Mouse (Mus musculus) cerebellum, adult 8-10 months (tissue): ENCODE measurements around the gene Patj.
"Not testable (repeated sequence)": the region's sequence is repeated elsewhere in the genome, so short reads cannot be mapped to it uniquely, and the experiment has no call there.

Experiments used
- DNase-seq: peaks from one replicate; pipeline ENCODE4 v3.0.0; 2022

The Patj gene

DNA sequence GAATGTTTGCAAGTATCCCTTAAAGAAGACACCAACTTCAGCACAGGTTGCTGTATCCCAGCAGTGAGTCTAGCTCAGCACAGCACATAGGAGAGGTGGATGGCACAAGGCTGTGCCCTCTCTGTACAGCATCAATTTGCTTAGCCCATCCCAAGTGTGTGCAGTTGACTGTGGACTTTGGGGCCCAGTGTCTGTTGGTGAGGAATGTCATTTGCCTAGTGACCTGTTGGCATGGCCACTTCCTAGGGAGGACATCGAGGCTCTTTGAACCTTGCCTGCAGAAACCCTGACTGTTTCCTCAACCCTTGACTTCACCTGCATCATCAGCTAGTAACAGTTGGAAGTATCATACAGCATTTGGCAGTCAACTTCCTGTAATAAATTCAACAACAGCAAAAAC, 270.9 kb downstream of the Patj start:
- no peak for DNase-seq

DNA sequence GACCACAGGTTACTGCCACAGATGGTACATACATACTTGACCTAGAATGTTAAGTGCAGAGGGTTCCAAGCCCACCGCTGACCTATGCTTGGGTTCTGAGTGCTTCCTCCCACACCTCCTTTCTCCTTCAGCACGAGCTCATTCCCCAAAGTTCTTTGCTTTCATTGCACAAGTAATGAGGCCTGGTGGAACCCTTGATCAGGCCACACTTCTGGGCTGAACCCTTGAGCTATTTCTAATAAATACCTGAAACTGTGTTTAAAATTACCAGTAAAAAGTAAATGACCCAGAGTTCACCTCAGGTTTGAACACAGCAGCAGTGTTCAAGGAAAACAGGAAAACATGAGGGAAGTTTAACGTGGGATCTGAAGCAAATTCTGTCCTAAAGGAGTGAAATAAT, 271.4 kb downstream of the Patj start:
- no peak for DNase-seq

DNA sequence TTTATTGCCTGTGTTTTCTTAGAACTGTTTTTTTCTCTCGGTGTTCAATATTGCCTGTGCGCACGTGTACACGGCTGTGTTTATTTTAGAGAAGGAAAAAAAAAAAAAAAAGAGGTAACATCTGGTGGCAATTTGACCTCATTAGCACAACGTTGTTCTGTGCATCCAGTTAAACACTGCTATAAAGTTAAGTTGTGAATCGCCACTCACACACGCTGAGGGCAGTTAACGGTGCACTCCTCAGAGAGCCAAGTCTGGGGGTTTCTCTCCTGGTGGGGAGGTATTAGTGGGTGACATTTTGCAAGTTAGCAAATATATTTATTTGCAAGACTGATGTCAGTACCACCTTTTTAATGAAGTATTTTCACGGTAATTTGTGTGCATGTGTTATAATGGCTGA, 281.9 kb downstream of the Patj start:
- DNase-seq: no peak

DNA sequence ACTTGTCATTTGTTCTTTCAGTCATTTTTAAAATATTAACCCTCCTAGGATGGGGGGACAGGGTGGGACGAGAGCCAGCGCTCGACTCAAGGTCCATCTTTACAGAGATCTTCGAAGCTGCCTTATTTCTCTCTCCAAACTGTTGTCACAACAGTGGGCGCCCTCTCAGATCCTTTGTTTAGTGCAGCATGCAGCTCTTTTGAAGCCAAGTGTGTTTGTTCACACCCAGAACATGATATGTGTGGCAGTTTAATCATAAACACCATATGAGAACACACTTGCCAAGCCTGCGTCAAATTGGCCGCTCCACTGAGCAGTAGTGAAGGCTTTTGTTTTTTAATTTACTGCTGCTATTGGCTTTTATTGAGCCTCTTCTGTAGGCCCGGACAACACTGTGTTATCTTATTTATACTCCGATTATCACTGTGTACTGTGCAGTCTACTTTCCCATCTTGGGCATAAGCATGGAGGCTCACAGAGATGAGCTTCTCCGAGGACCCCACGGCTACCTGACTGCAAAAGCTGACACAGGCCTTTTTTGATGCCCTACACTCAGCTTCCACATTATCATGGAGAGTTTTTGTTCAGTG, 291.2 kb downstream of the Patj start:
- no peak for DNase-seq

DNA sequence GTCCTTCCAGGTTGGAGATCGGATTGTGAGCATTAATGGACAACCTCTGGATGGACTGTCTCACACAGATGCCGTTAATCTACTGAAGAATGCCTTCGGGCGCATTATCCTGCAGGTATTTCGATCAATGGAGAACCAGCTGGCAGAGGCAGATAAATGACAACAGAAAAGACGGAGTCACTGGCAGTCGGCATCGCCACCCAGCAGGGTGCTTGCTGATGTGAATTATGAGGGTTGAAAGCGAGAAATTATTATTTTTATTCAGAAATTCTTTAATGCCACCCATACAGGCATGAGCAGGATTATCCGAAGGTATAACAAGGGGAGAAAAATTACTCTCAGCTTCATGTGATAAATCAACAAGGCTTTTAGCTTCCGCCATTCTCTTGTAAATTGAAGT, 292.5 kb downstream of the Patj start:
- no peak for DNase-seq

DNA sequence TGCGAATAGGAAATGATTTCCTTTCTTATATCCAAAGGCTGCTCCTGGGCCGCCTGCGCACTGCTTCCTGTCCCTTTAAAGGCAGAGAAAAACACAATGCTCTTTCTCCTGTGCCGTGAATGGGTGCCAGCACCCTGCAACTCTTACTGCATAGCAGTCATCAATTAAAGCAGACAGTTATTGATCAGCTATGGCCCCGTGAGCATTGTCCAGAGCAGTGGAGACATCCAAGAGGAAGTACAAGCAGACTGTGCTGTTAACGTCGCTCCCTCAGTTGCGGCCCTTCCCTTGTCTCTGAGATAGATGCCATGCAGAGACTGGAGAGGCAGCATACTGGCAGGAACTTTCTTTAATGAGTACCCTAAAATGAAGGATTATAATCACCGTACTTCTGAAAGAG, 292.9 kb downstream of the Patj start:
- no peak for DNase-seq

DNA sequence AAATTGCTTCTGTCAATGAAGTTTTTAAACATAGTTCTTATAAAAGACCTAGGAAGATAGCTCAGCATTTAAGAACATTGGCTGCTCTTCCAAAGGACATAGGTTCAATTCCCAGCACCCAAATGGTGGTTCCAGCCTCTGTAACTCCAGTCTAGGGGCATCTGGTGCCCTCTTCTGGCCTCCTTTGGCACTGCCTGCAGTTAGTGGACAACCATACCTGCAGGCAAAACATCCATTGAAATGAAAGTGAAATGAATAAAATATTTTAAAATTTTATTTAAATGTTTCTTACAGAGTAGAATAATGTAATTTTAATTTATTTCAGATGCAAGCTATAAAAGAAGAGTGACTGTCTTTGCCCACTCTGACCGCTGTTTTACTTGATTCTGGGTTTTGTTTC, 294.4 kb downstream of the Patj start:
- no peak for DNase-seq

DNA sequence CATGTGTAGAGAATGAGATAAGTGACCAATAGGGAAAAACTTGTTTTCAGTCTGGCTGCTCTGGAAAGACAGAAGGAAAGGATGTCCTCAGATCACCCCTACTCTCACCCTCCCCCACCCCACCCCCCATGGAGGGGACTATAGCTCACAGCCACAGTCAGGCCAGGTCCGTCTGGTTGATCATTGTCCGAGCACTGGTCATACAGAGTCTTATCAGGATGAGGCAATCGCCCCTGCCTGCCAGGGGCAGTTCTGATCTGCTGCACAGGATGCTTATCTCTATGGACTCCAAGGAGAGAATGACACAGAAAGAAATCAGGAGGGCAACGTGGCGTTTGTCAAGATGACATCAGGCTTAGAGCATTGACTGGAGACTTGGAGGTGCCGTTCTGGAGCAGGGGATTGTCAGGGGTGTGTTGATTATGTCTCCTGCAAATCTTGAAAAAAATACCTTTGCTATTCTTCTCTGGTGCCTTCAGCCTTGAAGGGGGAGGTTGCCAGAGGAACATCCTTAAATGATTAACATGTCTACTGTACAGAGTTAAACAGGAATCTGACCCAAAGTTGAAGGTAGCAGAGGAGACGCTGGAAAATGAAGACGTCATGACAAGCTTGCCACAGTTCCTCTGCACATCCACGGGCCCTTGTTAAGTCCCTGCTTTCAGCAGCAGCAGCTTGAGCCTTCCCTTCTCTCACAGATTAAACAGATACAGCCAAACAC, 298.0 kb downstream of the Patj start:
- DNase-seq: no peak

DNA sequence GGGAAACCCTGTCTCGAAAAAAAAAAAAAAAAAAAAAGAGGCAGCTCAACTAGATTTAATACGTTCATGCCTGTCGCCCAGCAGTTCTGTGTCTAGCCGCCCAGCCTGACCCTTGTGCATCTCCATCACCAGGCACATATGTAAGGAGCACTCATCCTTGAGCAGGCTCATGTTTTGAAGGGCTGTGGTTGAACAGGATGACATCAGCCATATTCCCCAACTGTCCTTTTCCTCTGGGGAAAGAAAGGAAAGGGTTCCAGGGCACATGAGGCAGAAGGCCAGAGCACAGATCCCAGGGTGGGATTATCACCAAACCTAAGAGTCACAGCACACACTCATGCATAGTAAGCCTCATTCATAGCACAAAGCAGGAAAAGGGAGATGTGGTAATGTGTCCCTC, 302.3 kb downstream of the Patj start:
- DNase-seq: no peak

DNA sequence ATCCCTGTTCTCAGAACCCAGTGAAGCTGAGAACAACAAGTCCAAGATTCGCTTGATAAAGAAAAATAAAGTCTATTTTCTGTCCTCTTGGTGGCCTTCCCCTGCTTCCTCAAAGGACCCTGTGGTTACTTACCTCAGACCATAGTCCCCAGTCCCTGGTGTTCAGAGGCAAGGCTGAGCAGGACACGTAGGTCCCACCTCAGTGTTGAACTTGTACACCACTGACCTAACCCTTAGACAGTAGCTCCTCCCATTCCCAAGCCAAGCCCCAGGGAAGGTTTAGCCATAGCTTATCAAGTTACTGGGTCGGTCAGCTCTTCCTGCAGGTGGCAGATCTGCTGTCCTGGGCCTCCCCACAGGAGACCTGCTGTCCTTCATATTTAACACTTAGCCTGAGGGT, 303.3 kb downstream of the Patj start:
- no peak for DNase-seq

DNA sequence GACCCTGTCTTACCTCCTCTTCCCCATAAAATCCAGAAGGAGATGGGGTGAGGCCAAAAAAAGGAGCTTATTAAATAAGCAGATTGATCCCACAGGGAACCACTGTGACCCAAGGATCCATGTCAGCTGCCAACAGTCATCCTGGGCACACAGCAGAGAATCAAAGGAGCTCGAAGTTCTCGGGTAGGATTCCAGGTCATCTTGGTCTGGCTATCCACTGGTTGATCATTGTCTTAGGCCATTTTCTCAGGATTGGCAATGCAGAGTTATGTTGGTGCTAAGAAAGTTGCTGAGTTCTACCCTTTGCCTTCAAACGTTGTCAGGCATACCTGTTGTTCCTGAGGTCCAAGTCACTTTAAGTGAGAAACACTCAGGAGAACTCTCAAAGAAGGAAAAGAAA, 304.6 kb downstream of the Patj start:
- no peak for DNase-seq

DNA sequence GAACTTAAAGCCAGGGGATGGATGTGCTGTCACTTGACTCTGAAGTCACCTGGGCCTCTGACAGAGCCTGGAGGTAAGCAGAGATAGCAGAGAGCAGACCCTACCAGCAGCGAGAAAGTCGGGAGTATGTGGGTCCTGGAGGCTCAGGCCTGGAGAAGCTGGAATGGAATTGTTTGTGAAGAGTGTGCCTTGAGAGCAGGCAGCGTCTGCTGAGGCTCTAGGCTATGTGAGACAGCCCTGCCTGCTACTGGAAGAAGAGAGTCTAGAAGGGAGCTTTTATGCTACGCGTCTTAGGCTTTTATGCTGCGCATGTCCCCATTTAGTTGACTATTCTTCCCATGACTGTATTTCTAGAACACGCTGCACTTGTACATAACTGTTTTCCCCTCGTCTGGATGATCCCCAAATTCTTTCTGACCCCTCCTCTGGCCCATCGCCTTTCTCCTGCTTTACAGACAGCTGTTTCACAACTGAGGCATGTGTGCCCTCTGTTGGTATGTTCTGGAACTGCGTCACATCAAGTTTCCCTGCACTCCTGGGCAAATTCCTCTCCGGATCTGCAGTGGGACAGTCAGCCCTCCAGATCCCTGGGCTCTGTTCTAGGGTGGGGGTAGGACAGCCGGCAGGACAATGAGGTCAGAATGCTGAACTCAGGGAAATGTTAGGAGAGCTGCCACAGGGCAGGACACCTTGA, 306.8 kb downstream of the Patj start:
- DNase-seq: peak; percentile 81

DNA sequence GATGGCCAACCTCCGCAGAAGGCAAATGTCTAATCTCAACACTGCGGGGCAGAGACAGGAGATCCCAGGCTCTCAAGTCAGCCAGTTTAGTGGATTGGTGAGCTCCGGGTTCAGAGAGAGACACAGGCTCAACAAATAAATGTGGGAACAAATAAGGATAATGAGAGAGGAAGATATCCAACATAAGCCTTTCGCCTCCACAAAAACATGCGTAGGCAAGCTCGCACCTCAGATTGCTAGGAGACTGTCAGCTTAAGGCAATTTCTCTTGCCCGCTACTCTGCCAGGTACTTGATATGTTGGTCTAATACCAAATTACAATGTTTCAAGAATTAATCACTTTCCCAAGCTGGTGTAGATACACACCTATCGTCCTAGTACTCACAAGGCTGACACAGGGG, 315.3 kb downstream of the Patj start:
- no peak for DNase-seq

DNA sequence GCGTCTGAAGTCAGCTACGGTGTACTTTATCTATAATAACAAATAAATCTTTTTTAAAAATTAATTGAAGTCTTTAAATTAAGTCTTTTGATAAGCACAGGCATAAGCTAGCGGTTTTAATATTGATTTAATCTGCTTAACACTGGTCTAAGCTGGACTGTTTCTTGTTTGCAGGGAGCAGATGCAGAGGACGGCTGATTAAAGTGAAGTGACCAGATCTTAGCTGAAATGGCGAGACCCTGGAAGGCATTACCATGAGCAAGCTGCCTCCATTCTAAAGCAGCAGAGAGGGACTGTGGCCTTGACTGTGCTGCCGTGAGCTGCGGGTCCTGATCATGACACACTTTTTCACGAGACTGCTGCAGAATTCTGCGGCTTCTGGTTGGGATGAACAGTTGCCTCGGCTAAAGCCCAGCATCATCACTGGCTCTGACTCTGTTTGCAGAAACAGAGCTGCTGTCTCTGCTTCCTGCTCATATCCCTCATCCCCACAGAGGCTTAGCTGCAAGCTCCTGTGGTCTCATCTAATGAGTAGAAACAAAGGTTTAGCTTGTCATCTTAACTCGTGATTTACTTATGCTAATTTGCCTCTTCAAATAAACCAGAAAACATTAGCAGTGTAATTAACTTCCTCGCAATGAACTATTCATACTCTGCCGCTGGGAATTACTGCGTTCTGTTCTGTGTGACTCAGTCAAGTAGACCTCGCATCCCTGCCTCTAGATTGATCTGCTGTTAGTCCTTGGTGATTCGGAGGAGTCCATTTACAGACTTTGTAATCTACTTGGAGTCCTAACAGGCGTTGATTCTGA, 322.4 kb downstream of the Patj start:
- no peak for DNase-seq

DNA sequence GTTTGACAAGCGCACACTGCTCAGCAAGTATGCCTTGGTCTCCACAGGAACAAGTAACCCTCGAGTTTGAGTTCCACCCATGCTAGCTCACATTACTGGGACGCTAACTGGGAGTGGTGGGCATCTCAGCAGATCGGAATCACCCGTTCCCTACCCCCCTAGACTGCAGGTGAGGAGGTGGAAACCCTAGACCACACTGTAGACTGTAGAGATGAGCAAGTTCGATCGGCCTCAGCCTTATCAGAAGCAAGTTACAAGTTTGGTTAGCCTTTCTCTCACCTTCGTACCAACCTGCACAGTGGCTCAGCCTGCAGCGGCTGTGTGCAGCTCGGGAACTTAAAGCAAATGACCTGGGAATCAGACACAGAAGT, 322.9 kb downstream of the Patj start:
- no peak for DNase-seq

DNA sequence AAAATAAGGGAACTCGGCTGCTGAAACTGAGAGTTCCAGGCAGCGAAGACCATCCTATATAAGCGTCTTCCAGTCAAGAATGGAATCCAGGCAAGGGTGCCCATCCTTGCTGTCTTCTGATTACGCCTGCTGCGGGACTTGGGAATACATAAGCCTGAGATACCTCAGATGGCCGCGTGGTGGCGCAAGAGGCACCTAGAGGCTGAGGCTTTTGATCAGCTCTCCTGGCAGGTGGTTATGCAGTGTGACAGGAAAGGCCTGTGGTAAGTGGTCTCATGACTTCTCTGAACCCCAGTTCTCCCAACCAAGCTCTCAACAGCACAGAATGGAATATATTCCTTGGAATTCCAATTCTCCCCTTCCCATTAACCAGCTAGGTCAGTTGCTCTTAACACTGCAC, 326.9 kb downstream of the Patj start:
- DNase-seq: peak; percentile 68

DNA sequence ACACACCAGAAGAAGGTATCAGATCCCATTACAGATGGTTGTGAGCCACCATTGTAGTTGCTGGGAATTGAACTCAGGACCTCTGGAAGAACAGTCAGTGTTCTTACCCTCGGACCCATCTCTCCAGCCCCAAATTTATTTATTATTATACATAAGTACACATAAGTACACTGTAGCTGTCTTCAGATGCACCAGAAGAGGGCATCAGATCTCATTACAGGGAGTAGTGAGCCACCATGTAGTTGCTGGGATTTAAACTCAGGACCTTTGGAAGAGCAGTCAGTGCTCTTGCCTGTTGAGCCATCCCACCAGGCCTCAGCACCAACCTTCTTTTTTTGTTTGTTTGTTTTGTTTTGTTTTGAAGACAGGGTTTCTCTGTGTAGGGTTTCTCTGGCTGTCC, 329.1 kb downstream of the Patj start:
- not testable (repeated sequence) for DNase-seq

DNA sequence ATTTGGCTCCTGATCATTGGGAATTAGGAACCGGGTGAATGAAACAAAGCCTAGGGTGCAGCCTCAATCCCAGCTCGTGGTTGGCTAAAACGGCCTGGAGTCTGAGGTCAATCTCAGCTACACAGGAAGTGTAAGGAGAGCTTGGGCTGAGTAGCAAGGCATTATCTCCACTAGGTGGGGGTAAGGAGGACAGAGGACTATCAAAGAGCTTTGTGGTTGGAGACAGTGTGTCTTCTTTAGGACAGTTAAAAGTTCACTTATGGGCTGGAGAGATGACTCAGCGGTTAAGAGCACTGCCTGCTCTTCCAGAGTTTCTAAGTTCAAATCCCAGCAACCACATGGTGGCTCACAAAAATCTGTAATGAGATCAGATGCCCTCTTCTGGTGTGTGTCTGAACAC, 329.9 kb downstream of the Patj start:
- DNase-seq: no peak

DNA sequence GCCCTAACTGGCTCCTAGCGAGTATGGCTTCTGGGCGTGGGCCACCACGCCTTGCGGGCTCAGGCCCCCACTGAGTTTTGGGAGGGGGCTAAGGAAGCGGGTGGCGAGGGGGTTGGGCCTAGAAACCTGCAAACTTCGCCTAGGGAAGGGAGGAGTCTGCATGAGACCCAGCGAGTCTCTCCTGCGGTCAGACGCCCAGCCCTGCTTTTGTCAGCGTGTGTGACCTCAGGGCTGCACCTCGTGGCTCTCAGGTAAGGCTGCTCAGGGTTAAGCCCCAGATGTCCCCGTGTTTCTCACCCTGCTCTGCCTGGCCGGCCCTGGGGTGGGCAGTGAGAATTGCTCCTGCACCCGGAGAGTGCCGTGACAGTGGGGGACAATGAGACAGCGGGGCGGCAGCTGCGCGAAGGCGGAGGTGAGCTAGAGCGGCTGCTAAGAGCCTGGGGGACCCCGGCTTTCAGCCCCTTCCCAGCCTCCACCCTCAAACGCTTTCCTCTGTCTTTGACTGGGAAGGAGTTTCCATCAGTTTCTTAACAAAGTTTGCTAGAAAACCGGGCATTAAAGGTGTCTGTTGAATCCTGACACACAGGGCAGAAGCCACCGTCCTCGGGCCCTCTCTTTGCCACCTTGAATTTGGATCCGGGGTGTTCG, 331.1 kb downstream of the Patj start, which contains the start of gene L1td1:
L1td1 (plus strand) TSS at position 145 of the 648 bp plus-strand sequence.
- DNase-seq: no peak

DNA sequence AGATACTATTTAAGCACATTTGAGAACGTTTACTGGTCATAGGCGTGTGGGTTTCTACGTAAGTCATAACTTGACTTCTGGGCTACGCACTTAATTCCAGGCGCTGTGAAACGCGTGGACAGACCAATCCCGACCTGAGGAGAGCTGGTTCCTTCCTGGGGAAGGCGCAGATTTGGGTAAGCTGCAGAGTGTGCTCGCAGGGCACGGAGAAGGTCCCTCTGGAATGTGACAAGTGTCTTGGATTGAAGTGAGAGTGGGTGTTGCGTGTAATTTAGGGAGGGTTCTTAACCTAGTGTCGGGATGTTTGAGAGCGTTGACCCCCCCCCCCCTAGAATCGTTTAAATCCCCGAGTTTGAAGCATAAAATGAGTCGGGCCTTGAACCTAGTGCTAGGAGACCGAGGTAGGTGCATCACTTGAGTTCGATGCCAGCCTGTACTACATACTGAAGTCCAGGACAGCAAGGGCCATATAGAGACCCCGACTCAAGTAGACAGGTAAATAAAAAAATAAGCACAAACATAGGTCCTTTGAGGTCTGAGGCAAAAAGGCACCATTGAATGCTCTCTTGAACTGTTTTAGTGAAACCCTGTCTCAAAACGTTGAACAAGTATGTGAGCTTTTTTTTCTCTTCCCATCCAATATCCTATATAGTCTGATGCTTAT, 331.8 kb downstream of the Patj start:
- DNase-seq: no peak

DNA sequence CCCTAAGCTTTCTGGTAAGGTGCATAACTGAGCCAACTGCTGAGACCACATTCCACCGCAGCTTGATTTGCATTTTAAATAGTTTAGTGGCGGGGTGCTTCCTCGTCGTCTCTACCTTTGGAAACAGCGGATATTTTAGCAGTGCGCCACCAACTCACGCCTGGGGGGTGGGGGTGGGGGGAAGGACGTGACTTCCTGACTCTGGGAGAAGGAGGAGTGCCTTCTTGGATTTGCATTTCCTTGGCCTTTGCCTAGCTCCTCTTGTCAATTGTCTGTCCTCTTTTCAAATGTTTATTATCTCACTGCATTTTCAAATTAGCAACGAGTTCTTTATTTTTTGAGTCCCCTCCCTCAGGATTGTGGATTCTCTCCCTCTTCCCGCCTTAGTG, 332.4 kb downstream of the Patj start:
- DNase-seq: no peak

DNA sequence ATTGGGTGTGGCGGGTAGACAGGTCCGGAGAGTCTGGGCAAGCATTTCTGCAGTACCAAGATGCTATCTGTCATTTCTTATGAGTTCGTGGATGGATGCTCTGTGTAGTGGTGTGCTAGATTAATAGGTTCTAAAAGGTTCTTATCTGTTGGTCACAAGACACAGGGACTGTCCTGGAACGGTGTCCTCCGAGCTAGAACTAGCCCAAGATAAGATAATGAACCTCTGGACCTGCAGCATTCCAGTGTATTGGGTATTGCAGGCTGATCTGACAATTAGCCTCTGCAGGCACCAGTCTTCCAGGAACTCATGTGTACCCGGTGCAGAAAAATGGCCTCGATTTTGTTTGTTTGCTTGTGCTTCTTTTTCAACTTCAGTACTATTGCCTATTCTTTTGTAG, 333.1 kb downstream of the Patj start:
- DNase-seq: no peak

DNA sequence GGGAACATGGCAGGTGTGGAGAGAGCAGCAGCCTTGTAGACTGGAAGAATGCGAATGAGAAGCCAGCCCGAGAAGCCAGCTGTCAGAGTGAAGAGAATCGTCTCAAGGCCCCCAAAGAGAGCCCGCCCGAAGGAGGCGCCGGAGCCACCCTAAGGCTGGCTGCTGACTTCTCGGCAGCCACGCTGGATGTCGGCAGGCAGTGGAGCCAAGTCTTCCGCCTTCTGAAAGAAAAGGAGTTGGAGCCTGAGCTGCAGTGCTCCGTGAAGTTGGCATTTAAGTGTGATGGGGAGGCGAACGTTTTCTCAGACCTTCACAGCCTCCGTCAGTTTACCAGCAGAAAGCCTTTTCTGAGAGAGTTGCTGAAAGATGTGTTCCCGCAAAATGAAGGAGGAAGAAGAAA, 338.1 kb downstream of the Patj start:
- DNase-seq: no peak
